Mouse (Mus musculus) CH12.LX (cell line): ENCODE measurements around the gene Nptn. TPM values are rescaled to one million over a fixed set of nuclear protein-coding genes. Genes with fewer than 3 reads are reported as not detected.

Experiments used
- DNase-seq: peaks from one replicate; pipeline ENCODE4 v3.0.0-alpha.2; 2013; ENCODE audit errors: extremely low read depth
- H3K27ac ChIP-seq: 2 replicates; pipeline ENCODE4 v1.5.1; 2012; ENCODE audit warnings: low read depth, mild to moderate bottlenecking, control low read depth, moderate library complexity; ENCODE audit not compliant: insufficient read depth
- H3K27me3 ChIP-seq: replicated peaks from 2 replicates; pipeline ENCODE3; 2012; ENCODE audit warnings: inconsistent platforms
- H3K36me3 ChIP-seq, 2 experiments: replicated peaks in 1 of 2; 2 replicates each; pipeline versions ENCODE3 to v1.6.1; 2012; ENCODE audit warnings: inconsistent platforms in 1 of 2, low read length in 1 of 2, mild to moderate bottlenecking in 1 of 2, mixed read lengths in 1 of 2, moderate library complexity in 1 of 2; ENCODE audit not compliant: control insufficient read depth in 1 of 2, insufficient read depth in 1 of 2
- H3K4me1 ChIP-seq, 2 experiments: 2 replicates each; pipeline ENCODE4 v1.6.1; 2012; ENCODE audit warnings: inconsistent platforms in 1 of 2, moderate library complexity in 1 of 2; ENCODE audit not compliant: insufficient read depth in 2 of 2, control insufficient read depth in 1 of 2
- H3K4me2 ChIP-seq: 2 replicates; pipeline ENCODE4 v1.6.1; 2012; ENCODE audit warnings: low read depth, mild to moderate bottlenecking, control low read depth; ENCODE audit not compliant: poor library complexity, insufficient read depth, severe bottlenecking
- H3K4me3 ChIP-seq, 3 experiments: fragments of 150-350 bp in 1 of 3; sonication (generic) in 1 of 3; replicated peaks in 1 of 3; 2 replicates each; pipeline versions ENCODE3 to v1.5.1; 2011 to 2012; ENCODE audit warnings: low read depth in 2 of 3, low read length in 2 of 3, mild to moderate bottlenecking in 2 of 3, moderate library complexity in 2 of 3, control low read depth in 1 of 3, improper control_type of control experiment in 1 of 3, inconsistent platforms in 1 of 3, mixed read lengths in 1 of 3; ENCODE audit not compliant: poor library complexity in 1 of 3
- H3K79me2 ChIP-seq: replicated peaks from 2 replicates; pipeline ENCODE4 v1.6.1; 2012; ENCODE audit warnings: mild to moderate bottlenecking, moderate library complexity; ENCODE audit not compliant: control insufficient read depth, poor library complexity, insufficient read depth, severe bottlenecking; ENCODE audit errors: extremely low read depth
- H3K9ac ChIP-seq: 2 replicates; pipeline ENCODE4 v1.6.1; 2012; ENCODE audit warnings: low read depth, mild to moderate bottlenecking, control low read depth, moderate library complexity; ENCODE audit not compliant: insufficient read depth
- H3K9me3 ChIP-seq: replicated peaks from 2 replicates; pipeline ENCODE3; 2012; ENCODE audit warnings: low read length, inconsistent platforms, mixed read lengths
- CHD2 ChIP-seq: IDR thresholded peaks from 2 replicates; pipeline ENCODE4 v1.6.1; 2011; ENCODE audit warnings: low read length, improper control_type of control experiment
- CTCF ChIP-seq, 2 experiments: IDR thresholded peaks in 1 of 2; conservative IDR thresholded peaks in 1 of 2; 2 replicates each; pipeline ENCODE4 v1.5.1; 2011 to 2012; ENCODE audit warnings: low read depth in 2 of 2, low read length in 2 of 2, improper control_type of control experiment in 1 of 2, inconsistent platforms in 1 of 2, mild to moderate bottlenecking in 1 of 2, moderate library complexity in 1 of 2
- E2F4 ChIP-seq: IDR thresholded peaks from 2 replicates; pipeline ENCODE4 v1.6.1; 2011; ENCODE audit warnings: low read depth, low read length, improper control_type of control experiment; ENCODE audit not compliant: insufficient replicate concordance
- ELF1 ChIP-seq: IDR thresholded peaks from 2 replicates; pipeline ENCODE4 v1.6.1; 2014; ENCODE audit warnings: low read depth, mild to moderate bottlenecking, inconsistent platforms, low read length, improper control_type of control experiment
- IRF4 ChIP-seq: IDR thresholded peaks from 2 replicates; pipeline ENCODE4 v1.6.1; 2014; ENCODE audit warnings: low read depth, mild to moderate bottlenecking, inconsistent platforms, low read length, improper control_type of control experiment
- JUN ChIP-seq: IDR thresholded peaks from 2 replicates; pipeline ENCODE4 v1.6.1; 2011; ENCODE audit warnings: low read depth, mild to moderate bottlenecking, low read length, improper control_type of control experiment, moderate library complexity; ENCODE audit not compliant: insufficient read depth
- JUND ChIP-seq: conservative IDR thresholded peaks from 2 replicates; pipeline ENCODE4 v1.6.1; 2011; ENCODE audit warnings: low read depth, low read length, improper control_type of control experiment
- MAFK ChIP-seq: IDR thresholded peaks from 2 replicates; pipeline ENCODE4 v1.6.1; 2011; ENCODE audit warnings: low read length, improper control_type of control experiment; ENCODE audit not compliant: insufficient replicate concordance
- MAX ChIP-seq: IDR thresholded peaks from 2 replicates; pipeline ENCODE4 v1.6.1; 2011; ENCODE audit warnings: low read length, improper control_type of control experiment
- MAZ ChIP-seq: IDR thresholded peaks from 2 replicates; pipeline ENCODE4 v1.6.1; 2012; ENCODE audit warnings: low read depth, mild to moderate bottlenecking, inconsistent platforms, low read length, improper control_type of control experiment, moderate library complexity
- MEF2A ChIP-seq: IDR thresholded peaks from 2 replicates; pipeline ENCODE4 v1.6.1; 2014; ENCODE audit warnings: low read depth, mild to moderate bottlenecking, inconsistent platforms, low read length, improper control_type of control experiment, borderline replicate concordance
- MXI1 ChIP-seq: IDR thresholded peaks from 2 replicates; pipeline ENCODE4 v1.6.1; 2011; ENCODE audit warnings: mild to moderate bottlenecking, low read depth, low read length, improper control_type of control experiment
- MYC ChIP-seq: IDR thresholded peaks from 2 replicates; pipeline ENCODE4 v1.6.1; 2011; ENCODE audit warnings: low read depth, mild to moderate bottlenecking, improper control_type of control experiment, low read length
- NELFE ChIP-seq: IDR thresholded peaks from 2 replicates; pipeline ENCODE4 v1.6.1; 2011; ENCODE audit warnings: low read depth, low read length, improper control_type of control experiment
- NRF1 ChIP-seq: IDR thresholded peaks from 2 replicates; pipeline ENCODE4 v1.6.1; 2014; ENCODE audit warnings: low read depth, mild to moderate bottlenecking, inconsistent platforms, low read length, improper control_type of control experiment, moderate library complexity
- PAX5 ChIP-seq: IDR thresholded peaks from 2 replicates; pipeline ENCODE4 v1.6.1; 2012; ENCODE audit warnings: low read length, inconsistent platforms, mixed read lengths
- POLR2AphosphoS2 ChIP-seq: IDR thresholded peaks from 2 replicates; pipeline ENCODE4 v1.6.1; 2011; ENCODE audit warnings: low read depth, low read length, improper control_type of control experiment
- RAD21 ChIP-seq: IDR thresholded peaks from 2 replicates; pipeline ENCODE4 v1.6.1; 2011; ENCODE audit warnings: low read depth, mild to moderate bottlenecking, low read length, improper control_type of control experiment, moderate library complexity
- RCOR1 ChIP-seq: conservative IDR thresholded peaks from 2 replicates; pipeline ENCODE4 v1.6.1; 2012; ENCODE audit warnings: low read depth, mild to moderate bottlenecking, inconsistent platforms, low read length, improper control_type of control experiment
- SIN3A ChIP-seq: IDR thresholded peaks from 2 replicates; pipeline ENCODE4 v1.6.1; 2012; ENCODE audit warnings: low read length, improper control_type of control experiment, inconsistent platforms
- SMC3 ChIP-seq: IDR thresholded peaks from 2 replicates; pipeline ENCODE4 v1.6.1; 2011; ENCODE audit warnings: low read depth, low read length, improper control_type of control experiment
- TBP ChIP-seq: conservative IDR thresholded peaks from 2 replicates; pipeline ENCODE4 v1.6.1; 2011; ENCODE audit warnings: low read depth, low read length, improper control_type of control experiment
- TCF12 ChIP-seq: IDR thresholded peaks from 2 replicates; pipeline ENCODE4 v1.6.1; 2014; ENCODE audit warnings: low read depth, mild to moderate bottlenecking, inconsistent platforms, low read length, improper control_type of control experiment
- UBTF ChIP-seq: IDR thresholded peaks from 2 replicates; pipeline ENCODE4 v1.6.1; 2012; ENCODE audit warnings: low read depth, mild to moderate bottlenecking, inconsistent platforms, low read length, improper control_type of control experiment, moderate library complexity
- USF1 ChIP-seq: IDR thresholded peaks from 2 replicates; pipeline ENCODE4 v1.6.1; 2014; ENCODE audit warnings: low read depth, mild to moderate bottlenecking, inconsistent platforms, low read length, improper control_type of control experiment
- ZC3H11A ChIP-seq: IDR thresholded peaks from 2 replicates; pipeline ENCODE4 v1.6.1; 2012; ENCODE audit warnings: low read depth, mild to moderate bottlenecking, inconsistent platforms, low read length, improper control_type of control experiment
- ZMIZ1 ChIP-seq: IDR thresholded peaks from 2 replicates; pipeline ENCODE4 v1.6.1; 2012; ENCODE audit warnings: low read depth, mild to moderate bottlenecking, inconsistent platforms, low read length, improper control_type of control experiment
- ZNF384 ChIP-seq: IDR thresholded peaks from 2 replicates; pipeline ENCODE4 v1.6.1; 2012; ENCODE audit warnings: low read depth, low read length, improper control_type of control experiment, inconsistent platforms
- dilution Hi-C: fragments of 300-500 bp; cut with MboI; formaldehyde crosslinking; loops from 2 replicates; pipeline ENCODE4 v1.14.3; 2020; ENCODE audit warnings: low sequenced_read_pairs; ENCODE audit not compliant: extremely low pct_unique_long_range_greater_than_20kb, extremely low pct_ligation_motif_present
- in situ Hi-C: fragments of 300-500 bp; cut with MboI; formaldehyde crosslinking; loops from 3 replicates; pipeline ENCODE4 v1.14.3; 2019; ENCODE audit warnings: low sequenced_read_pairs, low pct_ligation_motif_present, low pct_unique_long_range_greater_than_20kb, mixed read lengths
- polyA plus RNA-seq: library from polyadenylated mRNA; unstranded; fragments of >175 nt; gene quantifications from 2 replicates; pipeline ENCODE4 v1.2.1, GENCODE M21; 2012; ENCODE audit warnings: low read depth; ENCODE audit not compliant: insufficient read length
- total RNA-seq, 2 experiments: library from RNA; depleted of rRNA; stranded (reverse); fragments of 300-350 nt in 1 of 2; fragments of >200 nt in 1 of 2; gene quantifications; 2 replicates each; pipeline ENCODE4 v1.2.3; 2012 to 2014

Gene Nptn
- total and polyA plus RNA-seq, 3 experiments, result 48.4 to 184 (median 175) TPM

GRCm38 (mm10) chr9:58534766-58535165 is 47.3 kb upstream of the Nptn start:
- no peaks in the 10 kb centered on the region for H3K79me2 ChIP-seq
- in situ Hi-C loops, result loop anchor here (5.0 kb wide), 2 partner anchors 37 to 197 kb away; no protein-coding TSS in a partner anchor
- peaks cover 2% of the 10 kb centered on the region for H3K27me3 ChIP-seq
- TF ChIP-seq E2F4 (no peak), CTCF (conservative IDR thresholded peaks at IDR 0.05 in 1 of 2, IDR thresholded peaks at IDR 0.05 in 1 of 2; ENCODE audit: low read depth in 2 of 2, low read length in 2 of 2) (peak; percentile 84 to 85), TBP (no peak), JUN (no peak), SMC3 (peak; percentile 78), MAFK (no peak), POLR2AphosphoS2 (no peak), UBTF (no peak), MEF2A (0 out of 2 replicates have a peak, but pooled peaks have one; percentile 18), MAZ (no peak), CHD2 (no peak), TCF12 (no peak), MAX (no peak), NRF1 (no peak), JUND (no peak), ZMIZ1 (no peak), ELF1 (no peak), SIN3A (no peak), MYC (no peak), RAD21 (peak; percentile 63), IRF4 (0 out of 2 replicates have a peak, but pooled peaks have one; percentile 48), NELFE (peak; percentile 20; the same call in 1 of the 2 replicates)
- DNase-seq, result peak; percentile 89
- H3K27ac ChIP-seq, result no peak overlapping the region
- H3K4me1 ChIP-seq, result peaks cover 27 to 76% of the 10 kb centered on the region in 2 experiments
- no peak overlapping the region for H3K4me3 ChIP-seq
- dilution Hi-C loops, result no loop called here
- H3K36me3 ChIP-seq, result no peaks in the 10 kb centered on the region
- H3K4me2 ChIP-seq, result no peak overlapping the region
- H3K9ac ChIP-seq, result no peak overlapping the region
- H3K9me3 ChIP-seq, result peaks cover 6% of the 10 kb centered on the region

GRCm38 (mm10) chr9:58535447-58536134 is 46.4 kb upstream of the Nptn start:
- dilution Hi-C loops, result no loop called here
- TF ChIP-seq PAX5 (no peak), SMC3 (peak; percentile 81), IRF4 (0 out of 2 replicates have a peak, but pooled peaks have one; percentile 20), TCF12 (no peak), ZNF384 (no peak), ZC3H11A (peak; percentile 49), ELF1 (peak; percentile 29; the same call in 1 of the 2 replicates), USF1 (no peak), RCOR1 (no peak), MXI1 (no peak), RAD21 (peak; percentile 82), CTCF (conservative IDR thresholded peaks at IDR 0.05 in 1 of 2, IDR thresholded peaks at IDR 0.05 in 1 of 2; ENCODE audit: low read depth in 2 of 2, low read length in 2 of 2) (peak; percentile 55 to 86), CHD2 (no peak)
- TF ChIP-seq, all 38 proteins: peak for 6

More at GRCm38 (mm10) chr9:58535447-58536134, 46.4 kb upstream of the Nptn start:
- DNase-seq, result peak; percentile 64
- no peak overlapping the region for H3K27ac ChIP-seq
- H3K9me3 ChIP-seq, result peaks cover 6% of the 10 kb centered on the region
- H3K4me3 ChIP-seq, result no peak overlapping the region
- no peaks in the 10 kb centered on the region for H3K36me3 ChIP-seq
- peaks cover 20 to 76% of the 10 kb centered on the region in 2 experiments for H3K4me1 ChIP-seq
- H3K9ac ChIP-seq, result no peak overlapping the region
- in situ Hi-C loops, result loop anchor here (5.0 kb wide), 1 partner anchor 198 kb away; no protein-coding TSS in a partner anchor
- no peak overlapping the region for H3K4me2 ChIP-seq
- H3K27me3 ChIP-seq, result peaks cover 2% of the 10 kb centered on the region
- no peaks in the 10 kb centered on the region for H3K79me2 ChIP-seq
